Mouse (Mus musculus) gastrocnemius, postnatal 4 days (tissue): ENCODE results near the gene Slc2a8. TPM values are rescaled to one million over a fixed set of nuclear protein-coding genes. Genes with fewer than 3 reads are reported as not detected.
A peak's percentile ranks its signal among the peaks of the same experiment; 100 is the strongest.
"Not testable (repeated sequence)": the region's sequence is repeated elsewhere in the genome, so short reads cannot be mapped to it uniquely, and the experiment has no call there.

ENCODE experiments used
- DNase-seq, 2 experiments: peaks; one replicate each; pipeline ENCODE4 v3.0.0; 2021 to 2022; ENCODE audit warnings: low spot score in 2 of 2, mixed read lengths in 2 of 2
- long read RNA-seq, 2 experiments: library from polyadenylated mRNA; stranded (forward); transcript quantifications; one replicate each; pipeline ENCODE4 v2.0.0; 2021
- total RNA-seq, 2 experiments: library from RNA; stranded (reverse); gene quantifications; 2 replicates each; pipeline ENCODE4 v1.2.3; 2021

The Slc2a8 gene
- 1 to 10 TPM; 8.8 to 9.7 TPM for total RNA-seq
- long read RNA-seq, experiment 1, transcript Slc2a8-201 (10 exons, 2,108 nt): major isoform, 19 of 26 reads
- long read RNA-seq, experiment 1, partial matches to known transcripts: 0 of 26 reads
- long read RNA-seq, experiment 1, other reads (novel, unspliced or antisense): 7 of 26 reads
- long read RNA-seq, experiment 2, transcript Slc2a8-201 (10 exons, 2,108 nt): major isoform, 28 of 42 reads
- long read RNA-seq, experiment 2, partial matches to known transcripts: 1 of 42 reads
- long read RNA-seq, experiment 2, other reads (novel, unspliced or antisense): 13 of 42 reads

GRCm38 (mm10) chr2:32981725-32982271 is at the start of gene Slc2a8:
Gene Slc2a8, minus strand, starts transcription at chr2:32982083.
- DNase-seq: peak; percentile 68 to 87

DNA sequence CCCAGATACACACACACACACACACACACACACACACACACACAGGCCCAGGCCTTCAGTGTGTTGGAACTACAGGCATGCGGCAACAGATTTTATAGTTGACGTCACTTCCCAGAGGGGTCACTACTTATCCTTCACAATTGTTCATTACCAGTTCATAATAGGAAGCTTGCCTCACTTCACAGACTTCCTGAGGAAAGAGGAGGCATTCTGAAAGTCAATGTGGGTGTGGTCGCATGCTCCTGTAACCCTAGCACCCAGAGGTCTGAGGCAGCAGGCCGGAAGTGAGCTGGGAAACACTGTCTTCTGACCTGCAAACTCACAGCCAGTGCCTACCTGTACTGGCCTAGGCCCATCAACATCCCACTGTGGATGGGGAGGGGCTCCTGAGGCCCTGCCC is 43.2 kb upstream of the Slc2a8 start:
- no peak for DNase-seq

DNA sequence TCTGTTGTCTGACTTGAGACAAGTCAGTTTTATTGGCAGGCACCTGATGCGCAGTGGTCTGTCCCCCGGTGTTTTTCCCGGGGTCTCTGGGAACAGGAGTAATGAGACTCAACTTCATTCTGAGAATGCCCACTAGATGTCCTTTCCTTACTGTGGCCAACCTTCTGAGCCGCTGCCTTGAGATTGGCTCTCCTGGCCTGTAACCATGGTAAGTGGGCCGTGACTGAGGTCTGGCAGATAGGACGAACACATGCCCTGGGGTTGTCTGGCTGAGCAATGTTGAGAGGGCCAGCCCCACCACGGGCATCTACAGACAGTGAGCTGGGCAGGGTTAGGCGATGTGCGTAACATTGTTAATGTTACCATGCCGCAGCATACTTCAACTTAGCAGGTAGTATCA is 42.7 kb upstream of the Slc2a8 start:
- DNase-seq: no peak

GRCm38 (mm10) chr2:33022846-33023245 is 41.0 kb upstream of the Slc2a8 start:
- DNase-seq: no peak

- peak in 1 of 2 experiments; percentile 53 for DNase-seq
These were observed 36.1 kb upstream of the Slc2a8 start for GRCm38 (mm10) chr2:33018026-33018425.

GRCm38 (mm10) chr2:33017191-33017590 is 35.3 kb upstream of the Slc2a8 start:
- no peak for DNase-seq

DNA sequence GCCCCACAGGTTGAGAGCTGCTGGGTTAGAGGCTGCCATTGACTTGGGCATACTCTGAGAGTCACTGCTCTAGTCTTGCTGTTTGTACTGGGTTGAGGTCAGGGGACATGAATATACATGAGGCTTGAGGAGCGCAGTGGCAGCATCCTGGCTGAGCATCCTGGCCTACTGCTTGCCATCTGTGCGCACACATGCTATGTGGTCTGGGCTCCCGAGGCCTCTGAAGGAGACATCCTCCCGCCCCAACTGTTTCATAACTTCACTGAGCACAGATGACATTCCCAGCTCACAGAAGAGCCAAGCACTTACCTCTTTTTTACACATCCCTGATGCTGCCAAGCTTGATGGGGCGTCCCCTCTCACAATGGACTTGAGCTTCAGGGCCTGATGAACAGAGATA is 33.0 kb upstream of the Slc2a8 start:
- DNase-seq: no peak

DNA sequence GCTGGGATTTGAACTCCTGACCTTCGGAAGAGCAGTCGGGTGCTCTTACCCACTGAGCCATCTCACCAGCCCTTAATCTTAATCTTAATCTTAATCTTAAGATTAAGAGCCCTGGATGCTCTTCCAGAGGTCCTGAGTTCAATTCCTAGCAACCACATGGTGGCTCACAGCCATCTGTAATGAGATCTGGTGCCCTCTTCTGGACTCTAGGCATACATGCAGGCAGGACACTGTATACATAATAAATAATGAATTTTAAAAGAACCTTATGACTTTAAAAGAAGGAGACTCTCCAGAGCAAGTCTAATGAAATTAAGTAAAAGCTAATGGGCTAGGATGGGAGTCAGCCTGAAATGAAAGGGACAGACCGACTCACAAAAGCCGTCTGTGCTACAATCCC is 27.2 kb upstream of the Slc2a8 start:
- not testable (repeated sequence) for DNase-seq

GRCm38 (mm10) chr2:33005041-33005440 is 23.2 kb upstream of the Slc2a8 start:
- DNase-seq: no peak

GRCm38 (mm10) chr2:33002144-33002543 is 20.3 kb upstream of the Slc2a8 start:
- DNase-seq: no peak

GRCm38 (mm10) chr2:32999752-33000151 is 17.9 kb upstream of the Slc2a8 start:
- DNase-seq: no peak

- DNase-seq: no peak
These were observed 15.9 kb upstream of the Slc2a8 start for GRCm38 (mm10) chr2:32997792-32998191.

DNA sequence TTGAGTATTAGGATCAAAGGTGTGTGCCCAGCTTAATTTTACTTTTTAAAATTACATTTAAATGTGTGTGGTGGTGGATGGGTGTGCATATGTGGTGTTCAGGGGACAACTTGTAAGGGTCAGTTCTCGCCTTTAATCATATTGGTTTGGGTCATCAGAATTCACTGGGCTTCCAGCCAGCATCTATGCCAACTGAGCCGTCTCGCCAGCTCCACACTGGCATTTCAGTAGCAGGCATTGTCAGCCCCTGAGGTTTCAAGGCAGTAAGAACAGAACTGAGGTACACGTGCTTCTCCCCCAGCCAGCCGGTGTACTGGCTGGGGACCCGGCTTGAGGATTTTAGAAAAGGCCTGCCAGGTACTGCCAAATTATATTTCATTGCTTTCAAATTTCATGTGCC is 15.2 kb upstream of the Slc2a8 start:
- DNase-seq: no peak

GRCm38 (mm10) chr2:32992130-32992529 is 10.2 kb upstream of the Slc2a8 start:
- no peak for DNase-seq

- no peak for DNase-seq
These were observed 8.4 kb upstream of the Slc2a8 start for GRCm38 (mm10) chr2:32990167-32990832.

DNA sequence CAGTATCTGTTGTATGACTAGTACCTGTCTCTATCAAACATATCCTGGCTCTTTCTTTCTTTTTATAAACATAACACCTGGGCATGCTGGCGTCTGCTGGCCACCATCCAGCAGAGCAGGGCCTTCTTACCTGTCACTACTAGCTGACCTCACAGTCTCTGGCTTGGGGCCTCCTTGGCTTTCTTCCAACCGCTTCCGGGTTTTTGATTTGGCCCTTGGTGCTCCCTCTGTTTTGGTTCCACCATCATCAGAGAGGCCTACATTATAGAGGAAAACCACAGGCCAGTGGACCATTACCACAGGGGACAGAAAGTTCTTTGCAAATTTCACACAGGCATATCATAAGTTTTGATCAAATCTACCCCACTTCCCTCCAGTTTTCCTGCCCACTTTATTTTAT is 7.5 kb upstream of the Slc2a8 start:
- no peak for DNase-seq

DNA sequence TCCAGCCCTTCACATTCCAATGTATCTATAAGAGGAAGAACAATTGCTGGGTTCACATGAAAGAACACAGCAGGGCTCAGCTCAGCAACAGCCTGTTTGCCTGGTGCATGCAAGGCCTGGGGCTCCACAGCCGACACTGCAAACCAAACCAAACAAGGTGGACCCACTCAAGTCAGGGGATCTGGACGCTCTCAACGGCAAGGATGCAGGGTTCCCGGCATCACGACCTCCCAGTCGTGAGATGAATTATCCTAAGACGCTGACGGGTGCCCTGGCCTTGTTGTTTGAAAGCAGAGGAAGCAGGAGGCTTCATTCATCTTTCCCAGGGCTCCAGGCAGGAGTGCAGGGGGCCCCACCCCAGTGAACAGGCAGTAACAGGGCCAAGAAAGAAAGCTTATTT is 4.0 kb upstream of the Slc2a8 start:
- DNase-seq: no peak

GRCm38 (mm10) chr2:32983617-32984016 is 1.7 kb upstream of the Slc2a8 start:
- no peak for DNase-seq

DNA sequence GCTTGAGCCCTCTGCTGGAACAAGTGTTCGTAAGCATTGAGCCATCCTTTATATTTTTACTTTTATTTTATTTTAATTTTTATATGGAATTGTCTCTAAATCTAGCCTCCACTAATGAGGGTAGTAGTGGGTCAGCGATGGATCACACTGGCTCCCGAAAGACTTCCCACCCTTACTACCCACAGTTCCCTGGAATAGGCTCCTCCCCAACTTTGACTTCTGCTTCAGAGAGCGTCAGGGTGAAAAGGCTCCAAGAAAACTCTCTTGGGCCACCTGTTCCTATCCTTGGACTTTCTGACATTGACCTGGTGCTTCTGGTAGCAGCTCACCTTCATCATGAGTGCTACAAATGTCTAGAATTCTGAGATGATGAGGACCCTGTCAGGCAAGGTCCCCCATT is 817 bp upstream of the Slc2a8 start:
- DNase-seq: no peak

- DNase-seq: no peak
These were observed 602 bp downstream of the Slc2a8 start for GRCm38 (mm10) chr2:32981281-32981680.

GRCm38 (mm10) chr2:32979675-32980074 is 2.2 kb downstream of the Slc2a8 start:
- DNase-seq: no peak

- no peak for DNase-seq
These were observed 3.2 kb downstream of the Slc2a8 start for GRCm38 (mm10) chr2:32978675-32979074.

GRCm38 (mm10) chr2:32977114-32977513 is 4.8 kb downstream of the Slc2a8 start:
- no peak for DNase-seq
